Mouse (Mus musculus) CH12.LX (cell line): ENCODE results near the gene Baz1b.

Source experiments
- CTCF ChIP-seq, 2 experiments: IDR thresholded peaks in 1 of 2; conservative IDR thresholded peaks in 1 of 2; 2 replicates each; pipeline ENCODE4 v1.5.1; 2011 to 2012; ENCODE audit warnings: low read depth in 2 of 2, low read length in 2 of 2, improper control_type of control experiment in 1 of 2, inconsistent platforms in 1 of 2, mild to moderate bottlenecking in 1 of 2, moderate library complexity in 1 of 2
- EP300 ChIP-seq: IDR thresholded peaks from 2 replicates; pipeline ENCODE4 v1.6.1; 2011; ENCODE audit warnings: low read length, improper control_type of control experiment
- GABPA ChIP-seq: IDR thresholded peaks from 2 replicates; pipeline ENCODE4 v1.6.1; 2012; ENCODE audit warnings: low read depth, low read length, improper control_type of control experiment, inconsistent platforms; ENCODE audit not compliant: insufficient replicate concordance
- MAFK ChIP-seq: IDR thresholded peaks from 2 replicates; pipeline ENCODE4 v1.6.1; 2011; ENCODE audit warnings: low read length, improper control_type of control experiment; ENCODE audit not compliant: insufficient replicate concordance
- MYC ChIP-seq: IDR thresholded peaks from 2 replicates; pipeline ENCODE4 v1.6.1; 2011; ENCODE audit warnings: low read depth, mild to moderate bottlenecking, improper control_type of control experiment, low read length
- POLR2A ChIP-seq: IDR thresholded peaks from 2 replicates; pipeline ENCODE4 v1.6.1; 2011; ENCODE audit warnings: low read depth, mild to moderate bottlenecking, improper control_type of control experiment, low read length
- POLR2AphosphoS2 ChIP-seq: IDR thresholded peaks from 2 replicates; pipeline ENCODE4 v1.6.1; 2011; ENCODE audit warnings: low read depth, low read length, improper control_type of control experiment
- RAD21 ChIP-seq: IDR thresholded peaks from 2 replicates; pipeline ENCODE4 v1.6.1; 2011; ENCODE audit warnings: low read depth, mild to moderate bottlenecking, low read length, improper control_type of control experiment, moderate library complexity
- SIN3A ChIP-seq: IDR thresholded peaks from 2 replicates; pipeline ENCODE4 v1.6.1; 2012; ENCODE audit warnings: low read length, improper control_type of control experiment, inconsistent platforms

DNA sequence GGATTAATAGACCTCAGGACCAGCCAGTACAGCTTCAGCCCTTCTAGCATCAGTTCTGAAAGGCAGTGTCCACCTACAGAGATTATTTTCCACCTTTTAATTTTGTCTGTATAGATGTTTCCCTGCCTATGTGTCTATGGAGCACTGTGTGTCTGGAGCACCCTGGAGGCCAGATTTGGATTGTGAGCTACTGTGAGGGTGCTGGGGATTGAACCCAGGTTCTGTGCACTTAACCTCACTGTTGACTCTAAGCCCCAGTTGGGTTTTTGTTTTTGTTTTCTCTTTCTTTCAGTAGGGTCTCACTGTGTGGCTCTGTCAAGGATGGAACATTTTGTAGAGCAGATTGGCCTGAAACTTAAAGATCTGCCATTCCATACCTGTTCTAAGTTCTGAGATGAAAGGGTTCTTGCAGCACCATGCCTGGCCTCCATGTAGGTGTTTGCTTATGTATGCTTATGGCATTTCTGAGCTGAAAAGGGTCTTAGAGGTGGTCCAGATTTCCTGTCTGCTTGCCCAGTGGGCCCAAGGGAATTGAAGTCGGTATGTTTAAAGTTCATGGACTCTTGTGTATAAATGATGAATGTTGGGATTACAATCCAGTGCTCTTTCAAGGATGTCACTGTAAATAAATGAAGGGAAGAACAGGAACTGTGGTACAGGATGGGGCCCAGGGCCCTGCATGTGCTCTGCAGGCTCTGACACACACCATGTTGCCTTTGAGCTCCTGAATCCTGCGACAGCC is 2.4 kb downstream of the Baz1b start:
- TF ChIP-seq POLR2A (no peak), MYC (no peak), SIN3A (peak; percentile 45; the same call in 1 of the 2 replicates), RAD21 (no peak), POLR2AphosphoS2 (no peak), EP300 (no peak), CTCF (conservative IDR thresholded peaks at IDR 0.05 in 1 of 2, IDR thresholded peaks at IDR 0.05 in 1 of 2; ENCODE audit: low read depth in 2 of 2, low read length in 2 of 2) (no peak), MAFK (no peak), GABPA (no peak)
